Mouse (Mus musculus) retina, adult 2 months (tissue): ENCODE data around the gene Gigyf1.

ENCODE experiments used
- DNase-seq: peaks from one replicate; pipeline ENCODE4 v3.0.0-alpha.2; 2012; ENCODE audit warnings: low read depth, low spot score

The Gigyf1 gene

DNA sequence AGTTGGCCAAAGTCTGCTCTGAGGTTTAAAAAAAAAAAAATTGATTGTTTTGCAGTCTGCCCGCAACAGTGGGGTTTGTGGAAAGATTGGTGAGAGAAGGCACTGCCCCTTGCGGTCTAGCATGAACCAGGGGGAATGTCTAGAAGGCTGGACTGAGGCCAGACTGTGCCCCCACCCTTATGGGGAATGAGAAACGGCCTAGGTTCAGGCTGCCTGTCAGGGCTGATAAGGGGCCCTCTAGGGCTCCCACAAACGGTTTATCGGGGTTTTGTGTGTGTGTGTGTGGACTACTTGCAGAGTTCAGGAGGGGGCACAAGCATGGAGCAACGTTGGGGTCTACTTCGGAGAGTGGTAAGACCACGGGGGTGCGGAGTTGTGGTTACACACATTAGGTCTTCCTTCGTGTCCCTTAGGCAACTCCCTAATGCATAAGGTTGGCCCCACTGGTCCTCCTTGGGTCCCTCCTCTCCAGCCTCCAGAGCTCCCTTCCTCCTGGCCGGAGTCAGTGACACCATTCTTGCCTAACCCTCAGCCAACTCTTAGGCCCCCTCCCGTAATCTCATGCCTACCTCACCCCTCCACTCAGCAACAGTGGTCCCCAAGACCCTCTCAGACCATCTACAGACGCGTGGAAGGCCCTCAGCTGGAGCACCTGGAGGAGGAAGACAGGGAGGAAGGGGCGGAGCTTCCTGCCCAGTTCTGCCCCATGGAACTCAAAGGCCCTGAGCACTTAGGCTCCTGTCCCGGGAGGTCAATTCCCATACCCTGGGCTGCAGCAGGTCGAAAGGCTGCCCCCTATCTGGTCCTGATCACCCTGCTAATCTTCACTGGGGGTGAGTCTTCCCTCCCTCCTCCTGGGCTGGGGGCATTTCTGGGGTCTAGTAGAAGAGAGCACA, 52.6 kb downstream of the Gigyf1 start:
- DNase-seq: no peak

DNA sequence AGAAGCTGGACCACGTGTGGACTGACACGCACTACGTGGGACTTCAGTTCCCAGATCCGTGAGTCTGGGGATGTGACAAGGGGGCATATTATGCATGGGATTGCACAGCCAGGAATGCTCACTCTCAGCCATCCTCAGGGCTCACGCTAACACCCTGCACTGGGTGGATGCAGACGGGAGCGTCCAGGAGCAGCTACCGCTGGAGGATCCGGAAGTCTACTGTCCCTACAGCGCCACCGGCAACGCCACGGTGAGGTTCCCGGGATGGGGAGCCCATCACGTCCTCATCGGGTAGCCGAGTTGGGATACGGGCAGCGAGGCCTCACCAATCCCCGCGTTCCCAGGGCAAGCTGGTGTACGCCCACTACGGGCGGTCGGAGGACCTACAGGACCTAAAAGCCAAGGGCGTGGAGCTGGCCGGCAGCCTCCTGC, 56.1 kb downstream of the Gigyf1 start:
- DNase-seq: no peak
